Mouse (Mus musculus) embryonic facial prominence, embryonic 10.5 days (tissue): ENCODE measurements around the gene Cst6. TPM values are rescaled to one million over a fixed set of nuclear protein-coding genes. Genes with fewer than 3 reads are reported as not detected.

ENCODE experiments used
- DNase-seq: peaks from one replicate; pipeline ENCODE4 v3.0.0-alpha.2; 2017; ENCODE audit warnings: low spot score
- H3K27ac ChIP-seq: fragments of 300-500 bp; sonication (generic); replicated peaks from 2 replicates; pipeline ENCODE4 v1.5.1; 2016; ENCODE audit warnings: mild to moderate bottlenecking
- H3K27me3 ChIP-seq: fragments of 300-500 bp; sonication (generic); replicated peaks from 2 replicates; pipeline ENCODE4 v1.6.1; 2016; ENCODE audit warnings: low read depth, mild to moderate bottlenecking; ENCODE audit not compliant: poor library complexity, severe bottlenecking
- H3K36me3 ChIP-seq: fragments of 300-500 bp; sonication (generic); replicated peaks from 2 replicates; pipeline ENCODE4 v1.6.1; 2016; ENCODE audit warnings: mild to moderate bottlenecking, moderate library complexity
- H3K4me1 ChIP-seq: fragments of 300-500 bp; sonication (generic); 2 replicates; pipeline ENCODE4 v1.6.1; 2016
- H3K4me3 ChIP-seq: fragments of 300-500 bp; sonication (generic); 2 replicates; pipeline ENCODE4 v1.5.1; 2016; ENCODE audit warnings: mild to moderate bottlenecking, moderate library complexity
- H3K9me3 ChIP-seq: fragments of 300-500 bp; sonication (generic); 2 replicates; pipeline ENCODE4 v1.6.1; 2016; ENCODE audit warnings: mild to moderate bottlenecking
- WGBS: fragments of 180-500 bp; shearing (Covaris S2); methylation state at CpG from one replicate; pipeline ENCODE4 v1.1.7; 2016; 5-methylcytosine and 5-hydroxymethylcytosine counted together
- polyA plus RNA-seq: library from polyadenylated mRNA; unstranded; fragments of >200 nt; fragmentation: Nextera tagmentation; extraction: Ambion mirVana; gene quantifications from 2 replicates; pipeline ENCODE4 v1.2.1, GENCODE M21; 2016

Cst6 gene
- polyA plus RNA-seq, 1 experiment from 2014 or later, result 0.24 TPM

GRCm38 (mm10) chr19:5372724-5373123 is 23.4 kb upstream of the Cst6 start:
- WGBS, result 90% methylated on average over 7 of the region's 7 CpGs
- Histone ChIP-seq H3K4me3 (no peak overlapping the region), H3K27me3 (no peaks in the 10 kb centered on the region), H3K9me3 (no peaks in the 10 kb centered on the region), H3K4me1 (peaks cover 10% of the 10 kb centered on the region), H3K27ac (no peak overlapping the region), H3K36me3 (peaks cover 96% of the 10 kb centered on the region)
- no peak for DNase-seq

GRCm38 (mm10) chr19:5370932-5371331 is 21.6 kb upstream of the Cst6 start:
- WGBS, result 91% methylated on average over 3 of the region's 3 CpGs
- DNase-seq, result no peak
- Histone ChIP-seq H3K4me1 (peaks cover 14% of the 10 kb centered on the region), H3K4me3 (no peak overlapping the region), H3K36me3 (peaks cover 79% of the 10 kb centered on the region), H3K9me3 (no peaks in the 10 kb centered on the region), H3K27me3 (no peaks in the 10 kb centered on the region), H3K27ac (no peak overlapping the region)

GRCm38 (mm10) chr19:5367455-5367854 is 18.1 kb upstream of the Cst6 start:
- 11% methylated on average over 11 of the region's 11 CpGs for WGBS
- Histone ChIP-seq H3K9me3 (no peaks in the 10 kb centered on the region), H3K4me1 (peaks cover 20% of the 10 kb centered on the region), H3K36me3 (peaks cover 74% of the 10 kb centered on the region), H3K27ac (peak overlapping the region; percentile 99), H3K4me3 (peak overlapping the region; percentile 97), H3K27me3 (no peaks in the 10 kb centered on the region)
- peak; percentile 19 for DNase-seq

GRCm38 (mm10) chr19:5367053-5367359 is 17.6 kb upstream of the Cst6 start, which contains the start of gene Banf1:
Gene Banf1, minus strand, starts transcription at chr19:5367168.
- peaks cover 69% of the 10 kb centered on the region for H3K36me3 ChIP-seq
- WGBS, result under 1% methylated on average over 33 of the region's 33 CpGs
- no peaks in the 10 kb centered on the region for H3K27me3 ChIP-seq
- peak within 1 kb of the TSS; percentile 97 for H3K4me3 ChIP-seq
- H3K9me3 ChIP-seq, result no peaks in the 10 kb centered on the region
- DNase-seq, result no peak
- H3K27ac ChIP-seq, result peak within 1 kb of the TSS; percentile 99
- H3K4me1 ChIP-seq, result peaks cover 20% of the 10 kb centered on the region

GRCm38 (mm10) chr19:5366175-5367052 is 17.0 kb upstream of the Cst6 start, which contains the start of gene Eif1ad:
Gene Eif1ad, plus strand, starts transcription at chr19:5366741.
- Histone ChIP-seq H3K9me3 (no peaks in the 10 kb centered on the region), H3K4me3 (peak within 1 kb of the TSS; percentile 97), H3K27ac (peak within 1 kb of the TSS; percentile 99), H3K27me3 (no peaks in the 10 kb centered on the region), H3K36me3 (peaks cover 63% of the 10 kb centered on the region), H3K4me1 (peaks cover 20% of the 10 kb centered on the region)
- peak; percentile 97 for DNase-seq
- WGBS, result under 1% methylated on average over 92 of the region's 92 CpGs

- Histone ChIP-seq H3K4me3 (peak overlapping the region; percentile 97), H3K36me3 (peaks cover 57% of the 10 kb centered on the region), H3K27me3 (no peaks in the 10 kb centered on the region), H3K4me1 (peaks cover 20% of the 10 kb centered on the region), H3K9me3 (no peaks in the 10 kb centered on the region), H3K27ac (peak overlapping the region; percentile 99)
- DNase-seq, result no peak
- 18% methylated on average over 11 of the region's 11 CpGs for WGBS
Observed at GRCm38 (mm10) chr19:5365751-5366150, 16.4 kb upstream of the Cst6 start.

GRCm38 (mm10) chr19:5364124-5364523 is 14.8 kb upstream of the Cst6 start:
- H3K27ac ChIP-seq, result no peak overlapping the region
- H3K4me3 ChIP-seq, result 0 out of 2 replicates have a peak overlapping the region, but pooled peaks have one; percentile 11
- peaks cover 20% of the 10 kb centered on the region for H3K4me1 ChIP-seq
- peaks cover 47% of the 10 kb centered on the region for H3K36me3 ChIP-seq
- H3K27me3 ChIP-seq, result no peaks in the 10 kb centered on the region
- WGBS, result 91% methylated on average over 2 of the region's 2 CpGs
- H3K9me3 ChIP-seq, result no peaks in the 10 kb centered on the region
- no peak for DNase-seq

GRCm38 (mm10) chr19:5362186-5362585 is 12.8 kb upstream of the Cst6 start:
- H3K36me3 ChIP-seq, result peaks cover 33% of the 10 kb centered on the region
- no peak overlapping the region for H3K4me3 ChIP-seq
- peaks cover 7% of the 10 kb centered on the region for H3K4me1 ChIP-seq
- H3K9me3 ChIP-seq, result no peaks in the 10 kb centered on the region
- no peaks in the 10 kb centered on the region for H3K27me3 ChIP-seq
- no peak overlapping the region for H3K27ac ChIP-seq
- WGBS, result 87% methylated on average over 2 of the region's 2 CpGs
- DNase-seq, result no peak

- Histone ChIP-seq H3K27ac (no peak overlapping the region), H3K9me3 (no peaks in the 10 kb centered on the region), H3K36me3 (0 out of 2 replicates have a peak, but pooled peaks cover 7% of the 10 kb centered on the region), H3K4me3 (no peak overlapping the region), H3K4me1 (no peaks in the 10 kb centered on the region; the same call in 1 of the 2 replicates), H3K27me3 (no peaks in the 10 kb centered on the region)
- DNase-seq, result no peak
- no CpG with 5 or more reads among the region's 1 CpGs for WGBS
Observed at GRCm38 (mm10) chr19:5356080-5356479, 6.7 kb upstream of the Cst6 start.

- 79% methylated on average over 2 of the region's 2 CpGs for WGBS
- Histone ChIP-seq H3K27me3 (peaks cover 18% of the 10 kb centered on the region), H3K36me3 (no peaks in the 10 kb centered on the region), H3K27ac (no peak overlapping the region), H3K4me1 (peaks cover 6% of the 10 kb centered on the region), H3K4me3 (no peak overlapping the region), H3K9me3 (no peaks in the 10 kb centered on the region)
- DNase-seq, result no peak
Observed at GRCm38 (mm10) chr19:5353609-5354008, 4.2 kb upstream of the Cst6 start.

GRCm38 (mm10) chr19:5348526-5349501 is 560 bp downstream of the Cst6 start:
- Histone ChIP-seq H3K36me3 (no peaks in the 10 kb centered on the region), H3K9me3 (no peaks in the 10 kb centered on the region), H3K27ac (no peak overlapping the region; the same call in 1 of the 2 replicates), H3K4me1 (peaks cover 6% of the 10 kb centered on the region), H3K27me3 (peaks cover 25% of the 10 kb centered on the region), H3K4me3 (peak overlapping the region; percentile 58)
- DNase-seq, result peak; percentile 43
- 6% methylated on average over 34 of the region's 34 CpGs for WGBS

- 74% methylated on average over 6 of the region's 6 CpGs for WGBS
Observed at GRCm38 (mm10) chr19:5348064-5348463, 1.3 kb downstream of the Cst6 start.

More at GRCm38 (mm10) chr19:5348064-5348463, 1.3 kb downstream of the Cst6 start:
- Histone ChIP-seq H3K36me3 (no peaks in the 10 kb centered on the region), H3K27me3 (peaks cover 25% of the 10 kb centered on the region), H3K4me1 (peaks cover 6% of the 10 kb centered on the region), H3K27ac (no peak overlapping the region), H3K4me3 (no peak overlapping the region), H3K9me3 (no peaks in the 10 kb centered on the region)
- DNase-seq, result no peak
